Mouse (Mus musculus) stomach, adult 2 months (tissue): ENCODE results near the gene Nupr1l. TPM values are rescaled to one million over a fixed set of nuclear protein-coding genes. Genes with fewer than 3 reads are reported as not detected.

ENCODE experiments used
- polyA plus RNA-seq: library from polyadenylated mRNA; depleted of rRNA; stranded (reverse); fragments of >200 nt; gene quantifications from 2 replicates; pipeline ENCODE4 v1.2.3, GENCODE M21; 2012; rRNA removed

Nupr1l gene
- polyA plus RNA-seq, result 3.4 and 4.2 TPM in 2 replicates

GRCm38 (mm10) chr5:129908242-129908965 lies at the start of gene Nupr1l:
Gene Nupr1l (plus strand): TSS chr5:129908540.

DNA sequence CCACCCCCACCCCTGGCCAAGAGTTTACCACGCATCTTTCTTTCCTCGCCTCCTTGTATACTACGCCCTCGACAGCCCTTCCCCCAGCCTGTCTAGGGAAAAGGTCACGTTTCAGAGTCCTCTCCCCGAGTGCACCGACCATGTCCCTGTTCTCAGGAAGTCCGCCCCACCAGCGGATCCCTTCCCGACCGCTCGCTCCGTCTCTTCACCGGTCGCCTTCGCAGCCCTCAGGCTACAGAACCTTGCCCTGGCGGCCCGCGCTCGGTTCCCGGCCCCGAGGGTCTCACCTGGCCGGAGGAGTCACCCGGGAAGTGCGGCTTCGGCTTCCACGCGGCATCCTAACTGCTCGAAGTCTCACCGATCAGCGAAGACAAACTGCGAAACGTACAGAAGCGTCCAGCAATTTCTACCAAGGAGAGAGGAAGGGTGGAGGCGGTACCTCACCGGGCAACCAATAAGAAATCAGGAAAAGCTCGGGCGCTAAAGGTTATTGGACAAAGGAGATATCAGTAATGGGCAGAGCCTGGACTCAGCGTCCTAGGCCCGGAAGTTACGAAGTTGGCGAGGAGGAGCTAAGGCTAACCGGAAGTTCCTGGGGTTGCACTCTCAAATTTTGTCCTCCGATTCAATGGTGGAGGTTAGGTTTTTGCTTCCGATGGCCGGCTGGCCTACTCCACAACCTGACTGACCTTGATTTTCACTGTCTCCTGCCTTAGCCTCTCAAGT lies 21.3 kb upstream of the Nupr1l start, which contains the start of gene Chchd2:
Gene Chchd2, minus strand, starts transcription at position 560 of the 726 bp plus-strand sequence.

DNA sequence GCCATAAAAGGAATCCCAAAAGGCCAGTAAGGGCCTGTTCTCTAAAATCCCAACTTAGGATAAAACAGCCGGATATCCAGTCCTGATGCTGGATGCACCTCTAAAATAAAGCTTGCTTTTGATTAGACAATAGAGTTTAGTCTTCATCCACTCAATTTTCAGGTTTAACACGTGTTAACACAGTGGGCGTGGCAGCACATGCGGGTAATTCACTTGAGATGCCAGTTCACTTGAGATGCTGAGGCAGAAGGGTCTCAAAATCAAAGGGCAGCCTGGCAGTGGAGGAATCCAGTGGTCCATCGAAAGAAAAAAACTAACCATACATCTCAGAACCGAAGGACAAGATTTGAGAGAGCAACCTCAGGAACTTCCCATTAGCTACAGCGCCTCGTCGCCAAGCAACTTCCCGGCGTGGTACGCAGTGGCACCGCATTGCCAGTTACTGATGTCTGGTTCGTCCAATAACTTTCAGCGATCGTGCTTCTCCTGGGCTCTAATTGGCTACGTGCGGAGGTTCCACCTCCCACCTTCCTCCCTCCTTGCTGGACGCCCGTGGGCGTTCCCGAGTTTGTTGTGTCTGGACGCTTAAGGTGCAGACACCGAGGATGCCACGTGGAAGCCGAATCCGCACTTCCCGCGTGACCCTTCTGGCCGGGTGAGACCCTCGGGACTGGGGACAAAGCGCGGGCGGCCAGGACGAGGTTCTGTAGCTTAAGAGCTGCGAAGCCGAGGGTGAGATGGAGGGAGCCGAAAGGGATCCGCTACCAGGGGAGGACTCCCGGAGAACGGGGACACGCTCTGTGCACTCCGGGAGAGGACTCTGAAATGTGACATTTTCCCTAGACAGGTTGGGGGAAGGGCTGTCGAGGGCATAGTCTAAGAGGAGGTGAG lies 12.9 kb upstream of the Nupr1l start, which contains the start of gene Zbed5:
Gene Zbed5, plus strand, starts transcription at position 526 of the 891 bp plus-strand sequence.

GRCm38 (mm10) chr5:129898449-129898848 lies 9.9 kb upstream of the Nupr1l start, which contains the start of gene Phkg1:
Gene Phkg1 (minus strand): TSS chr5:129898549.

DNA sequence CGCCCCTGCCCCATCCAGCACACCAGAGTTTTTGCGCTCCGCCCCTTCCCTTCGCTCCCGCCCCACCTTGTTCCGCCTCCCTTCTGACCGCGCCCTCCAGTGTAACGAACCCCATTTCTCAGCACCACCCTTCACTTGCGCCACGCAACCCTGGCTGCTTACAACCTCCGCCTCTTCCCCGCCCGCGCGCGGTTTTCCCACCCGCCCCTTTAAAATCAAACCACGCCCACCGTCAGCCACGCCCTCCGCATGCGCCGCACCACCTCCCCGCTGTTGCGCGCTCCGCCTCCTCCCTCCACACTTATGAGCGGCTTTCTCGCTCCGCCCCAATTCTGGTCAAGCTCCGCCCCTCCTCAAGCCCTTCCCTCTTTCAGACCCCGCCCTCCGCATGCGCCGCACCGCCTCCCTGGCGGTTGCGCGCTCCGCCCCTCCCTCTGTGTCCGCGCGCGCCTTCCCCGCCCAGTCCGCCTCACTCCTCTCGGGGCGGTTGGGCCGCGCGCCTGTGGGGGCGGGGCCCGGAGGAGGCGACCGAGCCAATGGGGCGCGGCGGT lies 33.2 kb downstream of the Nupr1l start, which contains the start of gene Vkorc1l1:
Gene Vkorc1l1, plus strand, starts transcription at position 476 of the 551 bp plus-strand sequence.

Other genes with a start within 250 kb of the Nupr1l start
- gene Zfp11, start 238.4 kb upstream of the Nupr1l start, polyA plus RNA-seq, result 0.32 and 0.35 TPM in 2 replicates
- gene Sept14, start 200.0 kb upstream of the Nupr1l start, polyA plus RNA-seq, result not detected in 2 replicates
- gene Mrps17, start 193.0 kb upstream of the Nupr1l start, polyA plus RNA-seq, result 30.9 and 37.4 TPM in 2 replicates
- 13.1 and 16.2 TPM in 2 replicates for gene Nipsnap2, start 183.5 kb upstream of the Nupr1l start, polyA plus RNA-seq
- 11.9 and 13.8 TPM in 2 replicates for gene Psph, start 121.1 kb upstream of the Nupr1l start, polyA plus RNA-seq
- gene Sumf2, start 61.6 kb upstream of the Nupr1l start, polyA plus RNA-seq, result 5.2 and 5.6 TPM in 2 replicates
- 1,057 and 2,189 TPM in 2 replicates for gene Chchd2, start 21.1 kb upstream of the Nupr1l start, polyA plus RNA-seq
- gene Zbed5, start 12.8 kb upstream of the Nupr1l start, polyA plus RNA-seq, result 0.40 and 0.51 TPM in 2 replicates
- 0.41 and 0.74 TPM in 2 replicates for gene Phkg1, start 10.0 kb upstream of the Nupr1l start, polyA plus RNA-seq
- gene Vkorc1l1, start 33.4 kb downstream of the Nupr1l start, polyA plus RNA-seq, result 3.9 and 6.9 TPM in 2 replicates
- 9.3 and 9.4 TPM in 2 replicates for gene Gusb, start 94.5 kb downstream of the Nupr1l start, polyA plus RNA-seq
- 11.9 and 15.0 TPM in 2 replicates for gene Asl, start 120.7 kb downstream of the Nupr1l start, polyA plus RNA-seq
- gene Crcp, start 120.8 kb downstream of the Nupr1l start, polyA plus RNA-seq, result 2.5 and 2.9 TPM in 2 replicates
- 6.8 and 7.0 TPM in 2 replicates for gene Tpst1, start 164.8 kb downstream of the Nupr1l start, polyA plus RNA-seq
- 1.4 and 2.8 TPM in 2 replicates for gene Kctd7, start 236.3 kb downstream of the Nupr1l start, polyA plus RNA-seq